In the genomic region with DNA sequence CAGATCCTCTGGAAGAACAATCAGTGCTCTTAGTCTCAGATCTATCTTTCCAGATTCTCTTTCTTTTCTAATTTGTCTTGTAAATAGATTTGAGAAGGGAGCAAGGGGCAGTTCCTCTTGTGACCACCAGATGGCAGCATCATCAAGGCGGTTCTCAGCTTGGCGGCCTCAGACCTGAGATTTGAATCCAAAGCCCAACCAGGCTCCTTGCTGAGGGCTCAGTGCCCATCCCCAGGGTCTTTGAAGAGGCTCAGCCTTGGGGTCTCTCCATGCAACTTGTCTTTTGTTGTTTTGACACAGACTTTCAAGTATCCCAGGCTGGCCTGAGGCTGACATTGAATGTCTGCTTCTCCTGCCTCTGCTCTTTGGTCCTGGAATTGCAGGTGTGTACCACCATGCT, we compare ENCODE assay signal across 10 mouse cellular contexts. TPM values are rescaled to one million over a fixed set of nuclear protein-coding genes. Genes with fewer than 3 reads are reported as not detected.
DNase-seq lines count a peak whose midpoint lies in the region; ATAC-seq and TF ChIP-seq lines count a peak whose summit lies in the region.
"Had no signal": no experiment of that assay in that cellular context is flagged by ENCODE, and none has a peak within 500 bp of the region (broad histone marks: within the 10 kb centered on the region; RNA-seq: fewer than 3 reads in every experiment).

No protein-coding gene starts in this region.

- peak; percentile 97 for TF ChIP-seq CTCF in cortical plate, adult 2 months (IDR thresholded peaks at IDR 0.05; ENCODE audit: extremely low read depth, insufficient read depth, low read length)

- no peak for TF ChIP-seq POLR2A in cortical plate, adult 2 months (IDR thresholded peaks at IDR 0.05; ENCODE audit: extremely low read depth, insufficient read depth, low read length)

- 0 out of 2 replicates have a peak, but pooled peaks cover 5% of the 10 kb centered on the region for H3K4me1 ChIP-seq in kidney, embryonic 14.5 days (ENCODE audit: control insufficient read depth, insufficient read depth, low read length)
- 0 out of 2 replicates have a peak, but pooled peaks cover 2% of the 10 kb centered on the region for H3K4me1 ChIP-seq in cortical plate, adult 2 months (ENCODE audit: control insufficient read depth, insufficient read depth, low read length)
- H3K4me1 ChIP-seq: liver, embryonic 13.5 days had no signal

- WGBS in kidney, embryonic 14.5 days: 3% methylated on average over 2 of the region's 2 CpGs

- no peak overlapping the region for H3K27ac ChIP-seq in kidney, embryonic 14.5 days (ENCODE audit: low read depth, low read length)
- no peak overlapping the region for H3K27ac ChIP-seq in cortical plate, adult 2 months (ENCODE audit: insufficient read depth, low read length)
- H3K27ac ChIP-seq: liver, embryonic 13.5 days; stomach, embryonic 15.5 days had no signal

- H3K36me3 ChIP-seq in kidney, embryonic 14.5 days (ENCODE audit: control insufficient read depth, insufficient read depth, low read length): no peaks in the 10 kb centered on the region
- H3K36me3 ChIP-seq: liver, embryonic 13.5 days; stomach, embryonic 15.5 days had no signal

- no peak overlapping the region for H3K4me3 ChIP-seq in kidney, embryonic 14.5 days (ENCODE audit: low read length)
- no peak overlapping the region for H3K4me3 ChIP-seq in cortical plate, adult 2 months (ENCODE audit: insufficient read depth, low read length)
- H3K4me3 ChIP-seq: liver, embryonic 13.5 days; stomach, embryonic 15.5 days had no signal

- no peak for ATAC-seq in kidney, embryonic 14.5 days (ENCODE audit: low FRiP score, low TSS enrichment)
- ATAC-seq in CD4-positive, CD25-positive, alpha-beta regulatory T cell, adult 4 months: peak; percentile 40
- ATAC-seq in neutrophil, adult 5-6 weeks (ENCODE audit: extremely low read depth, insufficient number of reproducible peaks, low FRiP score, poor library complexity, severe bottlenecking): peak; percentile 47

- peaks cover 73% of the 10 kb centered on the region for H3K27me3 ChIP-seq in kidney, embryonic 14.5 days (ENCODE audit: control insufficient read depth, insufficient read depth, low read length)

- H3K9ac ChIP-seq in kidney, embryonic 14.5 days (ENCODE audit: low read depth, low read length): no peak overlapping the region
- H3K9ac ChIP-seq: liver, embryonic 13.5 days; stomach, embryonic 15.5 days had no signal

- H3K9me3 ChIP-seq in kidney, embryonic 14.5 days (ENCODE audit: control insufficient read depth, low read length): no peaks in the 10 kb centered on the region
- H3K9me3 ChIP-seq: liver, embryonic 13.5 days; stomach, embryonic 15.5 days had no signal

- no peak overlapping the region for H3K4me2 ChIP-seq in kidney, embryonic 14.5 days (replicated peaks; ENCODE audit: low read depth, low read length)
- H3K4me2 ChIP-seq: liver, embryonic 13.5 days; stomach, embryonic 15.5 days had no signal

- DNase-seq in kidney, adult 18-20 months: peak; percentile 55
- DNase-seq in R1 (ENCODE audit: low read depth, low spot score): peak; percentile 65
- DNase-seq in layer of hippocampus, postnatal 36 days: peak; percentile 48 to 63
- DNase-seq in gastrocnemius, postnatal 4 days (ENCODE audit: low spot score in 2 of 2): no peak
- DNase-seq: liver, embryonic 13.5 days had no signal

RNA-seq across cellular contexts. Expression of a gene that starts 10.4 kb away (rescaled TPM):
- polyA plus RNA-seq in kidney, embryonic 14.5 days (2014; fragmentation: Nextera tagmentation; extraction: Ambion mirVana): 1.5 and 1.9 TPM in 2 replicates
- polyA plus RNA-seq in CD4-positive, CD25-positive, alpha-beta regulatory T cell, adult 4 months (2017; shearing (Covaris generic)): not detected
- polyA plus RNA-seq in cortical plate, adult 2 months (2012; rRNA removed): 139 and 142 TPM in 2 replicates
- 100 to 1,000 TPM in 1 of 2 experiments, 10 to 100 TPM in 1; 91.4 to 102 TPM for total RNA-seq in layer of hippocampus, postnatal 36 days (2021)
- total RNA-seq in neutrophil, adult 5-6 weeks (2017): not detected in 2 replicates
- total RNA-seq in gastrocnemius, postnatal 4 days (2021): not detected

RNA-seq across cellular contexts. Expression of a gene that starts 10.6 kb away (rescaled TPM):
- polyA plus RNA-seq in kidney, embryonic 14.5 days (2014; fragmentation: Nextera tagmentation; extraction: Ambion mirVana): 10.8 and 13.2 TPM in 2 replicates
- polyA plus RNA-seq in CD4-positive, CD25-positive, alpha-beta regulatory T cell, adult 4 months (2017; shearing (Covaris generic)): 1 to 10 TPM; 2.2 to 2.6 TPM
- 236 and 238 TPM in 2 replicates for polyA plus RNA-seq in cortical plate, adult 2 months (2012; rRNA removed)
- total RNA-seq in layer of hippocampus, postnatal 36 days (2021): 100 to 1,000 TPM; 132 to 136 TPM
- total RNA-seq in neutrophil, adult 5-6 weeks (2017): 0.93 and 1.8 TPM in 2 replicates
- 1 to 10 TPM in 1 of 2 experiments, under 1 TPM in 1; 0.91 to 1.3 TPM for total RNA-seq in gastrocnemius, postnatal 4 days (2021)

RNA-seq across cellular contexts. Expression of a gene that starts 18.9 kb away (rescaled TPM):
- 16.7 and 19.2 TPM in 2 replicates for polyA plus RNA-seq in kidney, embryonic 14.5 days (2014; fragmentation: Nextera tagmentation; extraction: Ambion mirVana)
- polyA plus RNA-seq in CD4-positive, CD25-positive, alpha-beta regulatory T cell, adult 4 months (2017; shearing (Covaris generic)): 10 to 100 TPM; 44.1 to 56.6 TPM
- polyA plus RNA-seq in cortical plate, adult 2 months (2012; rRNA removed): 38.5 and 41.3 TPM in 2 replicates
- 10 to 100 TPM; 28.5 to 29.1 TPM for total RNA-seq in layer of hippocampus, postnatal 36 days (2021)
- 10.2 and 11.3 TPM in 2 replicates for total RNA-seq in neutrophil, adult 5-6 weeks (2017)
- 10 to 100 TPM; 19.2 to 21.4 TPM for total RNA-seq in gastrocnemius, postnatal 4 days (2021)

RNA-seq across cellular contexts. Expression of a gene that starts 40.3 kb away (rescaled TPM):
- polyA plus RNA-seq in kidney, embryonic 14.5 days (2014; fragmentation: Nextera tagmentation; extraction: Ambion mirVana): 0.43 and 0.80 TPM in 2 replicates
- polyA plus RNA-seq in CD4-positive, CD25-positive, alpha-beta regulatory T cell, adult 4 months (2017; shearing (Covaris generic)): not detected
- 0.42 and 0.45 TPM in 2 replicates for polyA plus RNA-seq in cortical plate, adult 2 months (2012; rRNA removed)
- total RNA-seq in layer of hippocampus, postnatal 36 days (2021): 1 to 10 TPM; 1.3 to 1.6 TPM
- total RNA-seq in neutrophil, adult 5-6 weeks (2017): 0.93 and 1.4 TPM in 2 replicates
- under 1 TPM; 0.39 to 0.44 TPM for total RNA-seq in gastrocnemius, postnatal 4 days (2021)

RNA-seq across cellular contexts. Expression of a gene that starts 40.7 kb away (rescaled TPM):
- 81.1 and 99.0 TPM in 2 replicates for polyA plus RNA-seq in kidney, embryonic 14.5 days (2014; fragmentation: Nextera tagmentation; extraction: Ambion mirVana)
- 10 to 100 TPM; 35.8 to 41.2 TPM for polyA plus RNA-seq in CD4-positive, CD25-positive, alpha-beta regulatory T cell, adult 4 months (2017; shearing (Covaris generic))
- polyA plus RNA-seq in cortical plate, adult 2 months (2012; rRNA removed): 24.2 and 25.2 TPM in 2 replicates
- total RNA-seq in layer of hippocampus, postnatal 36 days (2021): 10 to 100 TPM; 14.5 to 15.6 TPM
- 8.7 and 12.2 TPM in 2 replicates for total RNA-seq in neutrophil, adult 5-6 weeks (2017)
- total RNA-seq in gastrocnemius, postnatal 4 days (2021): 10 to 100 TPM; 19.0 to 20.4 TPM

Comparison
In these comparisons a context has a peak if more than half of its experiments do, and no peak if none do; other contexts are left out.
1. DNase-seq: peak in kidney, adult 18-20 months (single experiment), R1 (single experiment) and layer of hippocampus, postnatal 36 days (2 of 2); none in gastrocnemius, postnatal 4 days (0 of 2).
2. RNA of a gene that starts 10.4 kb away (total RNA-seq): 91.4 to 102 TPM in layer of hippocampus, postnatal 36 days; not detected in gastrocnemius, postnatal 4 days and not detected in neutrophil, adult 5-6 weeks; every median in the first group is over 10 times any median in the second.
3. RNA of a gene that starts 10.6 kb away (total RNA-seq): 132 to 136 TPM in layer of hippocampus, postnatal 36 days; 0.91 to 1.3 TPM in gastrocnemius, postnatal 4 days and 0.93 to 1.8 TPM in neutrophil, adult 5-6 weeks; every median in the first group is over 10 times any median in the second.